Mouse (Mus musculus) ES-CJ7 (cell line): ENCODE measurements around the gene Fam117b.

Experiments used
- DNase-seq: peaks from one replicate; pipeline ENCODE4 v3.0.0; 2011; ENCODE audit warnings: low read depth, low spot score

Fam117b gene

GRCm38 (mm10) chr1:59912413-59913157 lies at the start of gene Fam117b:
TSS of gene Fam117b (plus strand) at chr1:59913006.
- DNase-seq, result peak; percentile 98

- DNase-seq, result no peak
These were observed 44.8 kb upstream of the Fam117b start for GRCm38 (mm10) chr1:59868041-59868440.

GRCm38 (mm10) chr1:59874023-59874422 lies 38.8 kb upstream of the Fam117b start:
- no peak for DNase-seq

- DNase-seq, result no peak
These were observed 34.7 kb upstream of the Fam117b start for GRCm38 (mm10) chr1:59878098-59878497.

DNA sequence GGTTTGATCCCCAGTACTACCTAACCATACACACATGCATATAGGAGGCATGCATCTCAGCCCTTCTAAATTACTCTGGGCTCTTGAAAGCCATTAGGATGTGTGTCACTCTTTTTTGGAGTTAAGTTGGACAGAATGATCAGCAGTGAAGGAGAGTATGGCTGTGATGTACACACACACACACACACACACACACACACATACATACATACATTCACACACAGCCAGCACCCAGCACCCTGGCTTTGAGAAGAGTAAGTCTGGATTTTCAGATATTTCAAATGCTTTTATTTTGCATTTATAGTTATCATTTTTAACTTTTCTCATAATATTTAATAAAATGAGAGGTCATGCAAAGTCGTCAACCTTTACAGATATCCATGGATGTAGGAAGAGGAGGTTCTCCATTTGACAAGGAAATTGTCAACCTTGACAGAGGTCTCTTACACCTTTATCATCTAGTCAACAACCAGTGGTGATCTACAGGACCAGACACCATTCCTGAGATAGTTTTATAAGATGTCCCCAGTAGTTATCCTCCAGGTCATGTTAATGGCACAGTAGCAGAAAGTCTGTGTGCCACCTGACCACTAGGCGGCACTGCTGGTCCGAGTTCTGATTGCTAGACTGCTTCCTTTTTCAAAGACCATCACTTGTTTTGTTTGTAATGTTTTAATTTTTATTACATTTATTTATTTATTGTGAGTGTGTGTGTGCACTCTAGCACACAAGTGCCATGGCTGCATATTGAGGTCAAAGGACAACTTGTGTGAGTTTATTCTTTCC lies 29.3 kb upstream of the Fam117b start:
- peak; percentile 67 for DNase-seq

DNA sequence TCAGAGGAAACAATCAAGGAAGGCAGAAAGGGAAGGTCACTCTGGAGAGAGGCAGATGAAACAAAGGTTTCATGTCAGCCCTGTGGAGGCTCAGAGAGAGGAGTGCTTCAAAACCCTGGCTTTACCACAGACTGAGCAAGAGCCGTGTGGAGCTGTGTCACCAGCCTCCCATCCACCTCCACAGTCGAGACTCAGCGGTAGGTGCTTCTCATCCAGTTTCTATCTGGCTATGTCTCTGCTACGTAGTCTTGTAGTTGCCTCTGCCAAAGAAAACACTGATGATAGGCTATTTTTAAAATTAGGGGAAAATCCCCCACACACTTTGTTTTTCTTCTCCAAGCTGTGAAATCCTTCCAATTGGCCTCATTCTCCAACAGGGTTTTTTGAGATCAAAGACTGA lies 25.9 kb upstream of the Fam117b start:
- DNase-seq, result no peak

GRCm38 (mm10) chr1:59888018-59888417 lies 24.8 kb upstream of the Fam117b start:
- no peak for DNase-seq

DNA sequence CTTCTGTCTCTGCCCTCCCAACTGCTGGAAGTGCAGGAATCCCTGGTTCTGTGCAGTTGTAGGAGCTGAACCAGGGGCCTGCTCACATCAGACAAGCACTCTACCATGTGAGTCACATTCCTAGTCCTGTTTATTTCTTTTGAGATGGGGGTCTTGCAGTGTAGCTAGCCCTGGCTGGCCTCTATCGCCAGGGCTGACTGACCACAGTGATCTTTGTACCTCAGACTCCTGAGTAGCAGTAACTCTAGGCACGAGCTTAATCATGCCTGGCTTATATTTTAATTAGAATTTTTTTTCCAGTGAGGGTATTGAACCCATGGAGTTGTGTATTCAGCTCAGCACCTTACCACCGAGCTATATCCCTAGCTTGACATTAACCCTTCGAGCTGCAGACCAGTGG lies 21.6 kb upstream of the Fam117b start:
- DNase-seq, result no peak

DNA sequence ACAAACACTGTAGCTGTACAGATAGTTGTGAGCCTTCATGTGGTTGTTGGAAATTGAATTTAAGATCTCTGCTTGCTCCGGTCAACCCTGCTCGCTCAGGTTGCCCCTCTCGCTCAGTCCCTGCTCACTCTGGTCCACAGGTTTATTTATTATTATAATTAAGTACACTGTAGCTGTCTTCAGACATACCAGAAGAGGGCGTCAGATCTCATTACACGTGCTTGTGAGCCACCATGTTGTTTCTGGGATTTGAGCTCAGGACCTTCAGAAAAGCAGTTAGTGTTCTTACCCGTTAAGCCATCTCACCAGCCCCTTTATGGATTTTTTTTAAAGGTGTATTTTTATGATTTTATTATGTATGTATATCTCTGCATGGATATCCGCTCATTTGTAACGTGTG lies 20.0 kb upstream of the Fam117b start:
- DNase-seq, result peak; percentile 62

- no peak for DNase-seq
These were observed 18.8 kb upstream of the Fam117b start for GRCm38 (mm10) chr1:59894025-59894424.

DNA sequence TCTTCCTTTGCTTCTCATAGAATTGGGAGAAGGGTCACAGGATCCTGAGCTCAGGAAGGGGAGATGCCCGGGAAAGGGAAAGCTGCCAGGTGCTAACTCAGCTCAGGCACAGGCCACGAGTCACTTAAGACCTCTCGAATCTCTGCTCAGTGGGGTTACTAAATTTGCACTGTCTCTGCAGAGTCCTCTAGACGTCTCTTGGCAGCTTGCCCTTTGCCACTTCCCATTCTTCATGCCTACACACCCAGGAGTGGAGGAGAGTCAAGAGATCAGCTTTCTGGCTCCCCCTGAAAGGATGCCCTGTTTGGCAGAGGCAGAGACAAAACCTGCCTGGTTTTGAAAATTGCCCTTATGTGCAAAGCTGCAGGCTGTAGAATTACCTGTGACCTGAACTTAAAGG lies 17.4 kb upstream of the Fam117b start:
- DNase-seq, result no peak

- DNase-seq, result no peak
These were observed 15.5 kb upstream of the Fam117b start for GRCm38 (mm10) chr1:59897147-59897798.

GRCm38 (mm10) chr1:59899679-59900078 lies 13.1 kb upstream of the Fam117b start:
- DNase-seq, result no peak

- no peak for DNase-seq
These were observed 11.5 kb upstream of the Fam117b start for GRCm38 (mm10) chr1:59901082-59901876.

GRCm38 (mm10) chr1:59902634-59903033 lies 10.2 kb upstream of the Fam117b start:
- no peak for DNase-seq

- no peak for DNase-seq
These were observed 8.0 kb upstream of the Fam117b start for GRCm38 (mm10) chr1:59904630-59905295.

DNA sequence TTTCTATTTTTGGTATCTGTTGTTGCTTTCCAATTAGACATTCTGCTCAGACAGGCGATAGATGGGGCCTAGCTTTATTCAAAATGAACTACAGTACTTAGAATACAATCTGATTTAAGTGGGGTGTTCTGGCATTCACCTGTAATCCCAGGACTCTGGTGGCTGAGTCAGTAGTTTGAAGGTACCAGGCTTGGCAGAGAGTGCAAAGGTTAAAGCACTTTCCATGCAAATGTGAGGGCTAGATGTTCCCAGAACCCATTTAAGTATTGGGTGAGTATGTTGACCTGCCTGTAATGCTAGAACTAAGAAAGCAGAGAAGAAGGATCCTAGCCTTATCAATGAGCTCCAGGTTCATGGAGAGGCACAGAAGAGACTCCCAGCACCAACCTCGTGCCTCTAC lies 6.9 kb upstream of the Fam117b start:
- DNase-seq, result no peak

DNA sequence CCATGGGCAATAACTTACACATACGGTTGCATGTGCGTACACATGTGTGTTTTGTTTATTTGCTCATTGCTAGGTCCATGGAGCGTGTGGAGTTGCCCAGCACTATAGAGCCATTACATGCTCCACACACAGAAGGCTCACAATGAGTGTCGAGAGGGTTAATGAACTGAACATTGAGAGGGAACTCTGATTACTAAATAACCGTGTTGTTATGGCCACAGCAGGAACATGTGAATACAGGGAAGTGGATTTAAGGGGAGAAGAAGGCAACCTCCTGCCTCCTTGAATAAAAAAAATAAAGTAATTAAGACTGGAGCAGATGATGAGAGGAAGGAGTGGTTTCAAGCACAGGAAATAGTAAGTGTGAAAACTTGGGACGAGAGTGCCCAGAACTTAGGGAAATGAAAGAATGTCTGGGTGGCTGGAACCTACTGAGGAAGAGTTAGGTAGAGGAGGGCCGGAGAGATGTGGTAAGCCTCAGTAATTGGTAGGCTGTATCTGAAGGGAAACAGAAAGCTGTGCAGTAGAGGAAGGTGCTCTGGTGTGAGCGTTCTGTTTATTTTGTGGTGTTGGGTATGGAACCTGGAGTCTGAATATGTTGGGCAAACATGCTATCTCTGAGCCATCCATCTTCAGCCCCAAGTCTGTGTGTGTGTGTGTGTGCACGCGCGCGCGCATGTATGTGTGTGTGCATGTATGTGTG lies 5.8 kb upstream of the Fam117b start:
- DNase-seq, result no peak

DNA sequence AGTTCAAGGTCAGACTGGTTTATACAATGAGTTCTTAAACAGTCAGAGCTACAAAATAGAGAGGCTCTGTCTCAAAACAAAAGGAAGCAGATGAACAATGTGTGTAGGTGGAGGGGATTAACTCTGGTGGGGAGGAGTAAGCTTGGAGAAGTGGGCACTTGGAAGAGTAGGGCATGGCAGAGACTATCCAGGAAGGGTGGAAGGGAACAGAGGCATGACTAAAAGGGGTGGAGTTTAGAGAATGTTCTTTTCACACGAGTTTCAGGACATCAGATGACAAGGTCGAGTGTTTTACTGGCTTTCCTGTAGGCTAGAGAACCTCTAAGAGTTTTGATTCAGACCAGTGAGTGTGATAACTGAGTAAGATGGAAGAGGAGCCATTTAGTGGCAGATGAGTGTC lies 5.1 kb upstream of the Fam117b start:
- peak; percentile 16 for DNase-seq

DNA sequence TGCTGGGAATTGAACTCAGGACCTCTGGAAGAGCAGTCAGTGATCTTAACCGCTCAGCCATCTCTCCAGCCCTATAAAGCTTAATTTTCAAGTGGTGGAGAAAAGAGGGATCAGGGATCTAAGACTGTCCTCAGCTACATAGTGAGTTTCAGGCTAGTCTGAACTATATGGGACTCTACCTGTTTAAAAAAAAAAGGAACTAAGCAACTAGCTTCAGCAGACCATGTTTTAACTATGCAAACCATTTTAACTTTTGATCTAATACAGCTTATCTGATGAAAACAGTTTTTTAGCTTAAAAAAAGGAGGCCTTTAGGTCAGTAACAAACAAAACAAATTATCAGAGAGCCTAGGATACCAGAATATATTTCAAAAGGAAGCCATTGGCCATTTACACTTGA lies 1.9 kb upstream of the Fam117b start:
- DNase-seq, result no peak
